Mouse (Mus musculus) olfactory bulb, adult 2 months (tissue): ENCODE results near the gene Fam120b. TPM values are rescaled to one million over a fixed set of nuclear protein-coding genes. Genes with fewer than 3 reads are reported as not detected.
"Not testable (repeated sequence)": the region's sequence is repeated elsewhere in the genome, so short reads cannot be mapped to it uniquely, and the experiment has no call there.

Source experiments
- H3K27ac ChIP-seq: fragments of 200-500 bp; 2 replicates; pipeline ENCODE4 v1.5.1; 2012; ENCODE audit warnings: low read depth, low read length; ENCODE audit not compliant: insufficient read depth
- H3K4me1 ChIP-seq: fragments of 200-500 bp; 2 replicates; pipeline ENCODE4 v1.6.1; 2012; ENCODE audit warnings: low read length; ENCODE audit not compliant: control insufficient read depth, insufficient read depth
- H3K4me3 ChIP-seq: fragments of 200-500 bp; 2 replicates; pipeline ENCODE4 v1.5.1; 2012; ENCODE audit warnings: mild to moderate bottlenecking, low read depth, low read length, moderate library complexity; ENCODE audit not compliant: insufficient read depth
- CTCF ChIP-seq: fragments of 200-500 bp; IDR thresholded peaks from 2 replicates; pipeline ENCODE4 v1.5.1; 2012; ENCODE audit warnings: low read depth, mild to moderate bottlenecking, low read length, moderate library complexity; ENCODE audit not compliant: insufficient read depth
- POLR2A ChIP-seq: fragments of 200-500 bp; IDR thresholded peaks from 2 replicates; pipeline ENCODE4 v1.6.1; 2012; ENCODE audit warnings: mild to moderate bottlenecking, low read depth, low read length, moderate library complexity; ENCODE audit not compliant: insufficient read depth
- WGBS: fragments of 180-500 bp; shearing (Covaris S2); methylation state at CpG from one replicate; pipeline ENCODE4 v1.1.7; 2018; 5-methylcytosine and 5-hydroxymethylcytosine counted together
- polyA plus RNA-seq: library from polyadenylated mRNA; stranded (reverse); fragments of >200 nt; gene quantifications from 2 replicates; pipeline ENCODE4 v1.2.4, GENCODE M21; 2012; ENCODE audit warnings: low replicate concordance; ENCODE audit not compliant: missing spikeins, insufficient read depth, insufficient read length

Gene Fam120b
- polyA plus RNA-seq, 1 experiment: not detected

GRCm38 (mm10) chr17:15445421-15445820 is 49.4 kb downstream of the Fam120b start:
- peaks cover 5% of the 10 kb centered on the region for H3K4me1 ChIP-seq
- no peak for TF ChIP-seq POLR2A
- no peak for TF ChIP-seq CTCF
- no peak overlapping the region for H3K27ac ChIP-seq
- no peak overlapping the region for H3K4me3 ChIP-seq
- WGBS: 91% methylated on average over 3 of the region's 3 CpGs

GRCm38 (mm10) chr17:15447831-15448230 is 51.8 kb downstream of the Fam120b start:
- TF ChIP-seq CTCF: no peak
- no peak for TF ChIP-seq POLR2A
- H3K4me1 ChIP-seq: no peaks in the 10 kb centered on the region
- no peak overlapping the region for H3K27ac ChIP-seq
- H3K4me3 ChIP-seq: no peak overlapping the region
- 65% methylated on average over 5 of the region's 5 CpGs for WGBS

- H3K4me3 ChIP-seq, H3K27ac ChIP-seq, H3K4me1 ChIP-seq: not testable (repeated sequence)
- 73% methylated on average over 6 of the region's 6 CpGs for WGBS
Measured at GRCm38 (mm10) chr17:15449144-15449543, 53.1 kb downstream of the Fam120b start.

- WGBS: 83% methylated on average over 3 of the region's 3 CpGs
- TF ChIP-seq CTCF (no peak), POLR2A (no peak)
- Histone ChIP-seq H3K27ac (no peak overlapping the region), H3K4me3 (no peak overlapping the region), H3K4me1 (no peaks in the 10 kb centered on the region)
Measured at GRCm38 (mm10) chr17:15449606-15450005, 53.6 kb downstream of the Fam120b start.

GRCm38 (mm10) chr17:15455203-15455602 is 59.2 kb downstream of the Fam120b start:
- H3K27ac ChIP-seq: no peak overlapping the region
- WGBS: 90% methylated on average over 4 of the region's 4 CpGs
- TF ChIP-seq CTCF (no peak), POLR2A (no peak)
- no peak overlapping the region for H3K4me3 ChIP-seq
- no peaks in the 10 kb centered on the region for H3K4me1 ChIP-seq

- WGBS: 89% methylated on average over 2 of the region's 2 CpGs
- peaks cover under 1% of the 10 kb centered on the region for H3K4me1 ChIP-seq
- H3K27ac ChIP-seq: no peak overlapping the region
- H3K4me3 ChIP-seq: no peak overlapping the region
- TF ChIP-seq POLR2A (no peak), CTCF (no peak)
Measured at GRCm38 (mm10) chr17:15456595-15456994, 60.6 kb downstream of the Fam120b start.

- Histone ChIP-seq H3K4me3 (no peak overlapping the region), H3K27ac (no peak overlapping the region), H3K4me1 (peaks cover 5% of the 10 kb centered on the region)
- WGBS: 73% methylated on average over 4 of the region's 4 CpGs
- TF ChIP-seq POLR2A (no peak), CTCF (no peak)
Measured at GRCm38 (mm10) chr17:15459761-15460160, 63.8 kb downstream of the Fam120b start.

- Histone ChIP-seq H3K4me3 (no peak overlapping the region), H3K27ac (peak overlapping the region; percentile 42; the same call in 1 of the 2 replicates), H3K4me1 (peaks cover 5% of the 10 kb centered on the region)
- TF ChIP-seq POLR2A (no peak), CTCF (no peak)
- WGBS: 55% methylated on average over 6 of the region's 6 CpGs
Measured at GRCm38 (mm10) chr17:15461921-15462495, 66.0 kb downstream of the Fam120b start.

GRCm38 (mm10) chr17:15467669-15468068 is 71.7 kb downstream of the Fam120b start:
- 25% methylated on average over 5 of the region's 5 CpGs for WGBS
- Histone ChIP-seq H3K4me1 (no peaks in the 10 kb centered on the region), H3K27ac (no peak overlapping the region), H3K4me3 (no peak overlapping the region)
- TF ChIP-seq CTCF: peak; percentile 86
- TF ChIP-seq POLR2A: no peak

GRCm38 (mm10) chr17:15472671-15473070 is 76.7 kb downstream of the Fam120b start:
- TF ChIP-seq POLR2A (no peak), CTCF (no peak)
- 90% methylated on average over 4 of the region's 4 CpGs for WGBS
- Histone ChIP-seq H3K4me3 (no peak overlapping the region), H3K4me1 (no peaks in the 10 kb centered on the region), H3K27ac (no peak overlapping the region)

Other genes starting within 250 kb of the Fam120b start
- gene Dll1, start 19.3 kb upstream of the Fam120b start, polyA plus RNA-seq: not detected in 2 replicates
- not detected in 2 replicates for gene Psmb1, start 103.5 kb downstream of the Fam120b start, polyA plus RNA-seq
- gene Tbp, start 103.7 kb downstream of the Fam120b start, polyA plus RNA-seq: 474 TPM in 1 of 2 replicates, not detected in the other
- gene Pdcd2, start 131.1 kb downstream of the Fam120b start, polyA plus RNA-seq: not detected in 2 replicates
- not detected in 2 replicates for gene Prdm9, start 168.2 kb downstream of the Fam120b start, polyA plus RNA-seq